In the genomic region with DNA sequence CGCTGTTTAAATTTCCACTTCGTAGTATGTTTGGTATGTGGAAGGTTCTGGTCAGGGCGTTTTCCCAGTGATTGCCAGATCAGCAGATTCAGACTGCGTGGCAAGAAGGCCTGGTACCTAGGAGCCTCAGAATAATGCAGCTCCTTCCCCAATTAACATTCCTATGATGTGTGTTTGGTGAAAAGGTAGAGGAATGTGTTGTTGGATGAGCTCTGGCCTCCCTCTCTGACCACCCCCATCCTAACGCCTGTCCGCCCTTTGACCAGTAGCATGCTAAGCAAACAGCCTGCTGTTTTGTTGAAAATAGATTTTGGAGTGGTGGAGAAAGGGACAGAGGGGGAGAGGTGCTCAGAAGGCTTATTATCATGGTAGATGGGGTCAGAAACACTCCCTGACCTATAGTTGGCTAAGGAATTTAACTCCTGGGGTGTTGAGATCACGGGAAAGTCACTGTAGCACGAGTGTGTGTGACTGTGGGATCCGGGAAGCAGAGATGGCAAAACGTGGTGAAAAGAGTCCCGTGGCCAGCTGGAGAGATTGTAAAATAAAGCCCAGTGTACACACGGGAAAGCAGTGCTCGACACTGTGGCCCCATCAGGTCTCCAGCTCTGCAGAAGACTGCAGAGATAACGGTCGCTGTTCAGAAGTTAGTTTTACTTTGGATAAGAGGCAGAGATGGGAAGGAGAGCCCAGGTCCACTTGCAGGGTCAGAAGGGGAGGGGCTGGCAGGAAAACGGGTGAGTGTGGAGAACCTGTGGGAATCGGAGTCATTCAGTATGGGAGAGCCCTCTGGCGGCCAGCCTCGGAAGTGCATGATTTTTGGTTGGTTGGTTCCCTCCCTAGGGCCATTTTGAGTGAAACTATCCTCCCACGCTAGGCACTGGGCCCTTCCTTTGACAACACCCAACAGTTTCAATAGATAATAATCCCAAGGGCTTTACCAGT, we compare ENCODE assay signal across 8 mouse cellular contexts. TPM values are rescaled to one million over a fixed set of nuclear protein-coding genes. Genes with fewer than 3 reads are reported as not detected.
A peak's percentile ranks its signal among the peaks of the same experiment; 100 is the strongest.
DNase-seq lines count a peak whose midpoint lies in the region.

No protein-coding gene starts in this region.

- H3K36me3 ChIP-seq in hindbrain, embryonic 10.5 days = no peaks in the 10 kb centered on the region

- peak; percentile 81 for DNase-seq in Muller cell, postnatal 12 days (ENCODE audit: inconsistent ontology term)
- DNase-seq in cerebellum, adult 9-11 months = peak; percentile 72
- DNase-seq in frontal cortex, adult 2 months (ENCODE audit: extremely low spot score in 1 of 2, low spot score in 1 of 2) = peak; percentile 34 to 87
- DNase-seq in hindbrain, embryonic 10.5 days (ENCODE audit: low spot score) = peak; percentile 88
- peak; percentile 38 for DNase-seq in layer of hippocampus, adult 9-11 months
- DNase-seq in lung, postnatal 10 days = peak; percentile 93
- DNase-seq in ovary, postnatal 36 days (ENCODE audit: low spot score) = peak; percentile 88
- DNase-seq in thymus, postnatal 25 days = peak; percentile 64

- no peaks in the 10 kb centered on the region for H3K9me3 ChIP-seq in hindbrain, embryonic 10.5 days

- H3K4me1 ChIP-seq in hindbrain, embryonic 10.5 days (replicated peaks) = peaks cover 16% of the 10 kb centered on the region

- WGBS in hindbrain, embryonic 10.5 days = 28% methylated on average over 20 of the region's 20 CpGs

- H3K27me3 ChIP-seq in hindbrain, embryonic 10.5 days (ENCODE audit: insufficient read depth, poor library complexity, severe bottlenecking) = peaks cover 5% of the 10 kb centered on the region; the same call in 1 of the 2 replicates

- H3K27ac ChIP-seq in hindbrain, embryonic 10.5 days = peak overlapping the region; percentile 31; the same call in 1 of the 2 replicates

- H3K4me3 ChIP-seq in hindbrain, embryonic 10.5 days = peak overlapping the region; percentile 28

RNA-seq across cellular contexts. Expression of a gene that starts 59.9 kb away (rescaled TPM):
- polyA plus RNA-seq in frontal cortex, adult 2 months (2012; rRNA removed) = 4.0 and 5.0 TPM in 2 replicates
- polyA plus RNA-seq in hindbrain, embryonic 10.5 days (2016; fragmentation: Nextera tagmentation; extraction: Ambion mirVana) = 2.1 and 2.3 TPM in 2 replicates

Comparison
In these comparisons a context has a peak if more than half of its experiments do, and no peak if none do; other contexts are left out.
1. Peak in every context shown above with its lines: DNase-seq, H3K4me3 ChIP-seq and H3K27ac ChIP-seq.
2. DNase-seq: peak in every context shown above with its lines; median percentile 93 in lung, postnatal 10 days; 88 in hindbrain, embryonic 10.5 days; 88 in ovary, postnatal 36 days; 81 in Muller cell, postnatal 12 days; 72 in cerebellum, adult 9-11 months; 64 in thymus, postnatal 25 days; 60 in frontal cortex, adult 2 months; 38 in layer of hippocampus, adult 9-11 months.